Mouse (Mus musculus) 3T3-L1 (cell line): ENCODE results near the gene Agbl2.

Experiments
- DNase-seq: peaks from one replicate; pipeline ENCODE4 v3.0.0-alpha.2; 2015; ENCODE audit warnings: low read depth, low spot score

Gene Agbl2

GRCm38 (mm10) chr2:90871180-90871961 is 88.8 kb downstream of the Agbl2 start:
- no peak for DNase-seq

GRCm38 (mm10) chr2:90874025-90874424 is 91.5 kb downstream of the Agbl2 start:
- DNase-seq = no peak

GRCm38 (mm10) chr2:90875239-90875638 is 92.7 kb downstream of the Agbl2 start:
- no peak for DNase-seq

GRCm38 (mm10) chr2:90877584-90878259 is 95.2 kb downstream of the Agbl2 start:
- DNase-seq = no peak

GRCm38 (mm10) chr2:90879419-90879818 is 96.9 kb downstream of the Agbl2 start:
- DNase-seq = no peak

- no peak for DNase-seq
Measured at GRCm38 (mm10) chr2:90880144-90880785, 97.7 kb downstream of the Agbl2 start.

GRCm38 (mm10) chr2:90881824-90882223 is 99.3 kb downstream of the Agbl2 start:
- no peak for DNase-seq
